ENCODE assay signal across 7 mouse cellular contexts in the genomic region with DNA sequence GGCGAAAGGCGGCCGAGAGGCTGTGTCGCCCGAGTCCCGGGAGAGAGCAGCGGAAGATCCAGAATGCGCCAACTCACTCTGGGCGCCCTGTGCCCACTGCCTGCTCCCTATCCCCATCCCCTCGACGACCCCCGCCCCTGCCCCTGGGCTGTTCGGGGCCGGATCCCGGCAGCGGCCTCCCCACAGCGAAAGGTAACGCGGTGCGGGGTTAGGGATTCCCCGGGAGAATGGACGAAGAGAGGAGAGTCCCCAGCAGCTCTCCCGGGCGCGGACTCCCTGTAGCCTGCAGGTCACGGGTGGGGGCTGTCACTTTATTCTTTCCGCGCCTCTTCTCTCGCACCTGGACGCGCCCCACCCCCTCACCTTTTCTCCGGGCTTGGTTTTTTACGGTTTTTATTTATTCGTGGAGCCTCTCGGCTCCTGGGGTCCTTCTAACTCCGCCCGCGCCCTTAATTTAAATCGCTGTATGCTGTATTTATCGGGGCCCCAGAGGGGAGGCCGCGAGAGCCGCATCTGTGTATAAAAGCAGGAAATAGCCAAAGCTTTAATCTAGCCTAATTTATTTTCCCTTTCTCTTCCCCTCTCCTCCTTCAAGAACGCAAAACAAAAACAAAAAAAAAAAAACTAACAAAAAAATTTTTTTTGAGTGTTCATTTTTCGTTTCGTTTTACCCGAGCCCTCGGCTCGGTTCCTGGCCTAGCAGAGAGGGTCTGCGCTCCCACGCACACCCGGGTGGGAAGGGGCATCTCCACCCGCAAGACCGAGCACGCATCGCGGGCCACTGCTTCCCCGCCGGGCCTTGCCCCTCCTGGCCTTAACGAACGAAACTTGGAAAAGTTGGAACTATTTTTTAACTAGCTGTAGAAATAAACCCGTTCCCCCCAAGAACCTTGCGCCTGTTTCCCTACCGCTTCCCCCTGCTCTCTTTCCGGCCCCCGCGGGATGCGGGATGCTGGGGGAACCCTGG. TPM values are rescaled to one million over a fixed set of nuclear protein-coding genes. Genes with fewer than 3 reads are reported as not detected.
DNase-seq lines count a peak whose midpoint lies in the region; ATAC-seq and TF ChIP-seq lines count a peak whose summit lies in the region.

No protein-coding gene starts in this region.

- TF ChIP-seq POLR2A in spleen, adult 2 months (IDR thresholded peaks at IDR 0.05; ENCODE audit: low read depth, low read length): no peak

- DNase-seq in spleen, adult 2 months (ENCODE audit: low read depth in 1 of 2, low spot score in 2 of 2): no peak
- no peak for DNase-seq in spleen, postnatal 10 days (ENCODE audit: low spot score in 2 of 2)
- DNase-seq in urinary bladder, postnatal 14 days (ENCODE audit: low spot score): no peak
- DNase-seq in right cerebral cortex, postnatal 36 days (ENCODE audit: low spot score in 2 of 2): no peak
- DNase-seq in right cerebral cortex, postnatal 14 days: no peak

- H3K27ac ChIP-seq in spleen, adult 2 months (ENCODE audit: insufficient read depth, low read length): no peak overlapping the region
- no peak overlapping the region for H3K27ac ChIP-seq in heart, embryonic 15.5 days
- H3K27ac ChIP-seq in liver, embryonic 12.5 days: no peak overlapping the region

- ATAC-seq in heart, embryonic 15.5 days (replicated peaks; ENCODE audit: insufficient number of reproducible peaks, insufficient read depth, low FRiP score, low read depth): no peak
- ATAC-seq in liver, embryonic 12.5 days: no peak

- H3K4me2 ChIP-seq in heart, embryonic 15.5 days: peak overlapping the region; percentile 59
- H3K4me2 ChIP-seq in liver, embryonic 12.5 days: peak overlapping the region; percentile 31

- TF ChIP-seq CTCF in spleen, adult 2 months (IDR thresholded peaks at IDR 0.05; ENCODE audit: extremely low read depth, insufficient read depth, insufficient read length, insufficient replicate concordance): no peak

- WGBS in spleen, adult 2 months: 5% methylated on average over 68 of the region's 68 CpGs
- WGBS in heart, embryonic 15.5 days: 3% methylated on average over 68 of the region's 68 CpGs
- WGBS in liver, embryonic 12.5 days (ENCODE audit: insufficient replicate concordance): 5% methylated on average over 68 of the region's 68 CpGs

- H3K36me3 ChIP-seq in spleen, adult 2 months (ENCODE audit: control insufficient read depth, insufficient read depth, low read length): no peaks in the 10 kb centered on the region
- H3K36me3 ChIP-seq in heart, embryonic 15.5 days: no peaks in the 10 kb centered on the region
- no peaks in the 10 kb centered on the region for H3K36me3 ChIP-seq in liver, embryonic 12.5 days

- peaks cover 33% of the 10 kb centered on the region for H3K27me3 ChIP-seq in spleen, adult 2 months (ENCODE audit: control insufficient read depth, insufficient read depth, low read length)
- H3K27me3 ChIP-seq in heart, embryonic 15.5 days: peaks cover 95% of the 10 kb centered on the region
- peaks cover 100% of the 10 kb centered on the region for H3K27me3 ChIP-seq in liver, embryonic 12.5 days (replicated peaks)

- H3K9ac ChIP-seq in heart, embryonic 15.5 days: no peak overlapping the region
- no peak overlapping the region for H3K9ac ChIP-seq in liver, embryonic 12.5 days

- no peaks in the 10 kb centered on the region for H3K9me3 ChIP-seq in heart, embryonic 15.5 days (replicated peaks)
- no peaks in the 10 kb centered on the region for H3K9me3 ChIP-seq in liver, embryonic 12.5 days (replicated peaks)

- peaks cover 11% of the 10 kb centered on the region; the same call in 1 of the 2 replicates for H3K4me1 ChIP-seq in spleen, adult 2 months (ENCODE audit: control insufficient read depth, insufficient read depth, insufficient read length)
- peaks cover 34% of the 10 kb centered on the region for H3K4me1 ChIP-seq in heart, embryonic 15.5 days (replicated peaks)
- H3K4me1 ChIP-seq in liver, embryonic 12.5 days: peaks cover 24% of the 10 kb centered on the region

- peak overlapping the region; percentile 12; the same call in 1 of the 2 replicates for H3K4me3 ChIP-seq in spleen, adult 2 months (ENCODE audit: extremely low read depth, insufficient read depth, insufficient read length)
- H3K4me3 ChIP-seq in heart, embryonic 15.5 days: peak overlapping the region; percentile 75
- H3K4me3 ChIP-seq in liver, embryonic 12.5 days: peak overlapping the region; percentile 25

RNA-seq across cellular contexts. Expression of gene Pou3f1, which starts 2.9 kb away (rescaled TPM):
- polyA plus RNA-seq in spleen, adult 2 months (2012; rRNA removed): 0.02 and 0.06 TPM in 2 replicates
- polyA plus RNA-seq in heart, embryonic 15.5 days (2015; fragmentation: Nextera tagmentation; extraction: Ambion mirVana): 0.14 and 0.15 TPM in 2 replicates
- polyA plus RNA-seq in liver, embryonic 12.5 days (2016; fragmentation: Nextera tagmentation; extraction: Ambion mirVana): 0.02 and 0.22 TPM in 2 replicates

RNA-seq across cellular contexts. Expression of gene Utp11, which starts 33.9 kb away (rescaled TPM):
- polyA plus RNA-seq in spleen, adult 2 months (2012; rRNA removed): 3.0 and 3.4 TPM in 2 replicates
- polyA plus RNA-seq in heart, embryonic 15.5 days (2015; fragmentation: Nextera tagmentation; extraction: Ambion mirVana): 42.6 and 47.5 TPM in 2 replicates
- polyA plus RNA-seq in liver, embryonic 12.5 days (2016; fragmentation: Nextera tagmentation; extraction: Ambion mirVana): 51.4 and 51.5 TPM in 2 replicates

RNA-seq across cellular contexts. Expression of gene Fhl3, which starts 41.0 kb away (rescaled TPM):
- 19.4 and 25.0 TPM in 2 replicates for polyA plus RNA-seq in spleen, adult 2 months (2012; rRNA removed)
- polyA plus RNA-seq in heart, embryonic 15.5 days (2015; fragmentation: Nextera tagmentation; extraction: Ambion mirVana): 6.2 and 7.5 TPM in 2 replicates
- 3.5 and 3.7 TPM in 2 replicates for polyA plus RNA-seq in liver, embryonic 12.5 days (2016; fragmentation: Nextera tagmentation; extraction: Ambion mirVana)

RNA-seq across cellular contexts. Expression of gene 3100002H09Rik, which starts 48.9 kb away (rescaled TPM):
- polyA plus RNA-seq in spleen, adult 2 months (2012; rRNA removed): not detected in 2 replicates
- 0.14 TPM in 1 of 2 replicates, not detected in the other for polyA plus RNA-seq in heart, embryonic 15.5 days (2015; fragmentation: Nextera tagmentation; extraction: Ambion mirVana)
- polyA plus RNA-seq in liver, embryonic 12.5 days (2016; fragmentation: Nextera tagmentation; extraction: Ambion mirVana): not detected in 2 replicates

RNA-seq across cellular contexts. Expression of gene Sf3a3, which starts 55.0 kb away (rescaled TPM):
- polyA plus RNA-seq in spleen, adult 2 months (2012; rRNA removed): 8.6 and 8.8 TPM in 2 replicates
- polyA plus RNA-seq in heart, embryonic 15.5 days (2015; fragmentation: Nextera tagmentation; extraction: Ambion mirVana): 73.6 and 86.5 TPM in 2 replicates
- polyA plus RNA-seq in liver, embryonic 12.5 days (2016; fragmentation: Nextera tagmentation; extraction: Ambion mirVana): 116 and 121 TPM in 2 replicates

Comparison
In these comparisons a context has a peak if more than half of its experiments do, and no peak if none do; other contexts are left out.
1. H3K4me3 ChIP-seq: peak in every context shown above with its lines; median percentile 75 in heart, embryonic 15.5 days; 25 in liver, embryonic 12.5 days; 12 in spleen, adult 2 months.
2. RNA of gene Utp11, which starts 33.9 kb away (polyA plus RNA-seq): 51.4 to 51.5 TPM in liver, embryonic 12.5 days and 42.6 to 47.5 TPM in heart, embryonic 15.5 days; 3.0 to 3.4 TPM in spleen, adult 2 months; every median in the first group is over 10 times any median in the second.